Mouse (Mus musculus) heart, embryonic 13.5 days (tissue): ENCODE data around the gene Diras1. TPM values are rescaled to one million over a fixed set of nuclear protein-coding genes. Genes with fewer than 3 reads are reported as not detected.

Source experiments
- ATAC-seq: fragments of 200-750 bp; cut with Nextera tagmentation; 2 replicates; pipeline ENCODE4 v1.8.0; 2017; ENCODE audit warnings: moderate TSS enrichment; ENCODE audit not compliant: insufficient number of reproducible peaks, low FRiP score, low TSS enrichment; ENCODE audit errors: extremely low read depth
- H3K27ac ChIP-seq: fragments of 300-500 bp; sonication (generic); replicated peaks from 2 replicates; pipeline ENCODE4 v1.5.1; 2015; ENCODE audit warnings: moderate library complexity, mild to moderate bottlenecking, inconsistent platforms
- H3K27me3 ChIP-seq: fragments of 300-500 bp; sonication (generic); replicated peaks from 2 replicates; pipeline ENCODE4 v1.6.1; 2015; ENCODE audit warnings: mild to moderate bottlenecking, inconsistent platforms
- H3K36me3 ChIP-seq: fragments of 300-500 bp; sonication (generic); 2 replicates; pipeline ENCODE4 v1.6.1; 2015; ENCODE audit warnings: mild to moderate bottlenecking, inconsistent platforms
- H3K4me1 ChIP-seq: fragments of 300-500 bp; sonication (generic); 2 replicates; pipeline ENCODE4 v1.6.1; 2015; ENCODE audit warnings: inconsistent platforms
- H3K4me2 ChIP-seq: fragments of 300-500 bp; sonication (generic); 2 replicates; pipeline ENCODE4 v1.6.1; 2015; ENCODE audit warnings: inconsistent platforms, mild to moderate bottlenecking, moderate library complexity
- H3K4me3 ChIP-seq: fragments of 300-500 bp; sonication (generic); 2 replicates; pipeline ENCODE4 v1.5.1; 2015; ENCODE audit warnings: moderate library complexity, mild to moderate bottlenecking, inconsistent platforms
- H3K9ac ChIP-seq: fragments of 300-500 bp; sonication (generic); 2 replicates; pipeline ENCODE4 v1.6.1; 2015; ENCODE audit warnings: inconsistent platforms, mild to moderate bottlenecking, moderate library complexity
- H3K9me3 ChIP-seq: fragments of 300-500 bp; sonication (generic); 2 replicates; pipeline ENCODE4 v1.6.1; 2016; ENCODE audit warnings: inconsistent platforms
- WGBS: fragments of 180-500 bp; shearing (Covaris S2); methylation state at CpG from one replicate; pipeline ENCODE4 v1.1.7; 2015; ENCODE audit warnings: mixed read lengths; 5-methylcytosine and 5-hydroxymethylcytosine counted together
- polyA plus RNA-seq: library from polyadenylated mRNA; unstranded; fragments of >200 nt; fragmentation: Nextera tagmentation; extraction: Ambion mirVana; gene quantifications from 2 replicates; pipeline ENCODE4 v1.2.1, GENCODE M21; 2015

The Diras1 gene
- polyA plus RNA-seq, 1 experiment from 2014 or later: 0.07 TPM

DNA sequence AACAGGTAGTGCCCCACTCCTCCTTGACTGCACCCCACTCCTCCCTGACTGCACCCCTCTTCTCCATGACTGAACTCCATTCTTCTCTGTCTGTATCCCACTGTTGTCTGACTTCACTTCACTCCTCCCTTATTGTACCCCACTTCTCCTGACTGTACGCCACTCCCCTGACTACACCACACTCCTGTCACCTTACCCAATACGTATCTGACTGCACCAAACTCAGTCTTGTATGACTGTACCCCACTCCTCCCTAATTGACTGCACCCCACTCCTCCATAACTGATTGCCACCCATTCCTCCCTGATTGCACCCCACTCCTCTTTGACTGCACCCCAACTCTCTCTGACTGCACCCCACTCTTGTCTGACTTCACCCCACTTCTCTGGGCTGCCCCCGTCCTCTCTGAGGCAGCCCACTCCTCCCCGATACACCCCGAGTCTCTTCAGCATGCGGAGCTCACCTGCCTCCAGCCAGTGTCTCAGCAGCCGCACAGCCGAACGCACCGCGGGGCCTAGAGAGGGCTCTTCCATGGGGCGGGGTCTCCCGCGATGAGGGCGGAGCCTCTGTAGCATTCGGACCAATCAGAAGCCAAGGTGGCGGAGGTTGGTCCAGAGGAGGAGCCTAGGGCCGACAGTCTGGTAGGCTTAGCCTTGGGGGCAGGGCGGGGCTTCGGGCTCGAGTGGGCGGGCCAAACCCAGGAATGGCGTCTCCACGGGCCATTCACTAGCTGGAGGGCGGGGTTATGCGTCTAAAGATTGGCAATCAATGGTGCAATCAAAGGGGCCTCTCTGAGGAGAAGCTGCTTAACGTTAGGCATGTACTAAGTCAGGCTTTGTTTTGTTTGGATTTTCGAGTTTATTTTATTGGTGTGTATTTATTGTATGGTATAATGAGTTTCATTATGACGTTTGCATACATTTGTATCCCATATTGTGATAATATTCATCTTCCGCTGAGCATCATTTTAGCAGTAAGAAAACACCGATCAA, 10.8 kb downstream of the Diras1 start, which contains the start of gene Gng7:
Gene Gng7, minus strand, starts transcription at position 553 of the 992 bp plus-strand sequence.
- Histone ChIP-seq H3K36me3 (no peaks in the 10 kb centered on the region), H3K4me3 (peak within 1 kb of the TSS; percentile 35), H3K27ac (no peak within 1 kb of the TSS), H3K4me1 (peaks cover 5% of the 10 kb centered on the region), H3K9me3 (no peaks in the 10 kb centered on the region), H3K9ac (peak within 1 kb of the TSS; percentile 61), H3K4me2 (peak within 1 kb of the TSS; percentile 61), H3K27me3 (peaks cover 24% of the 10 kb centered on the region; the same call in 1 of the 2 replicates)
- 11% methylated on average over 31 of the region's 31 CpGs for WGBS
- peak; percentile 80 for ATAC-seq

DNA sequence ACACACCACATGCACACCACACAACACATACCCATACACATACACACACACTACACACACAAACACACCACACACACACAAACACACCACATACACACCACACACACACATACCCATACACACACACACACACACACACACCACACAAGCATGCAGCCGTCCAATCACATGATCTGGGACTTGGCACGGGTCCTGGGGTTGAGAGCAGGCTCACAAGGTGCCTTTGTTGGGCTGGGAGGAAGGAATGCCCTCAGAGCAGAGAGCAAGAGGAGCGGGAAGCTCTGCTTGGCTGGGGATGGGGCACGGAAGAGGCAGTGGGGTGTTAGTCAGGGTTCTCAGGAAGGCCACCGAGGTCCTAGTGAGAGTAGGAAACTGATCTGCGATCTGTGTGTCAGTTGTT, 14.6 kb downstream of the Diras1 start:
- H3K27me3 ChIP-seq: peaks cover 21% of the 10 kb centered on the region; the same call in 1 of the 2 replicates
- H3K36me3 ChIP-seq: no peaks in the 10 kb centered on the region
- ATAC-seq: no peak
- H3K9ac ChIP-seq: peak overlapping the region; percentile 30; the same call in 1 of the 2 replicates
- H3K4me2 ChIP-seq: no peak overlapping the region
- no peaks in the 10 kb centered on the region for H3K9me3 ChIP-seq
- peaks cover 5% of the 10 kb centered on the region for H3K4me1 ChIP-seq
- H3K4me3 ChIP-seq: no peak overlapping the region
- WGBS: 41% methylated on average over 6 of the region's 6 CpGs
- H3K27ac ChIP-seq: no peak overlapping the region

DNA sequence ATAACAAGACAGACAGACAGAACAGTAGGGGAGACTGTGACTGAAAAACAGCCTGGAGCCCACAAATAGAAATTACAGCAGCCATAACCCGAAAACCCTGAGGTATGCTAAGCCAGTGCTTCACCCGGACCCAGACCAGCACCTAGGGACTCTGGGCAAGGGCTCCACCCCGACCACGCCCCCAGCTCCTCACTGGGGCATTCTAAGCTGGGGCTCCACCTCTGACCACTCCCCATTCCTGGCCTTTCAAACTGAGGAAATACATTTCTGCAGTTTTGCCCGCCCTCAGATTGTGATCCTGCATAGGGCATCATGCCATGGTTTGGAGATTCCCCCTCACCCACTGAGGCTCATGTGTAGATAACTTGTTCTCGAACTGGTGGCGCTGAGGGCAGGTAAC, 18.2 kb downstream of the Diras1 start:
- Histone ChIP-seq H3K27me3 (peaks cover 4% of the 10 kb centered on the region; the same call in 1 of the 2 replicates), H3K4me3 (no peak overlapping the region), H3K4me2 (no peak overlapping the region), H3K36me3 (no peaks in the 10 kb centered on the region), H3K4me1 (no peaks in the 10 kb centered on the region), H3K27ac (no peak overlapping the region), H3K9me3 (no peaks in the 10 kb centered on the region), H3K9ac (no peak overlapping the region)
- no peak for ATAC-seq
- WGBS: 32% methylated on average over 7 of the region's 7 CpGs

DNA sequence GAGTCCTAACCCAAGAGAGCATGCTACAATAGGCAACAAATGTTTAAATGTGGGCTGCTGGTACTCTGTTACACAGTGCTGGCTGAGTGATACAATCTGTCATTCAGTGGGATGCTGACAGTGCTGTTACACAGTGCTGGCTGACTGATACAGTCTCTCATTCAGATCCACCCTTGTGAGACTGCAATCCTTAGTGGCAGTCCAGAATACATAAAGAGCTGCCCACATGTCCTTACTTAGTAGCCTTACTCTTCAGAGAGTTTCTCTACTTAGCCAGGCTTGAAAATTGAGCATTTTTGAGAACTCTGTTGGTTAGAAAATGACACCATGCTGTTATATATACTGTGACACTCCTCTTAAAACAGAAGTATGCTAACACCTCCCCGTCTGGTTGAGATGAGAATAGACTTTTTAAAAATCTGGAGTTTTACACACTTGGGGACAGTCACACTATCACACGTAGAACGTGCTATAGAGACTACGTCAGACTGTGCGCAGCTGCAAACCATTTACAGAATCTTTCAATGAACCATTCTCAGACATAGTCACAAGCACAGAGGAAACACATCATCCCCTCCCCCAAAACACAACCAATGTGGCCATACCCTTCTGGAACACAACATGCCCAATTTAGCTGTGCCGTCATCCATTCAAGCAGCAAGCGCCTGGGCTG, 19.3 kb downstream of the Diras1 start:
- no peak overlapping the region for H3K4me2 ChIP-seq
- H3K4me3 ChIP-seq: no peak overlapping the region
- H3K27me3 ChIP-seq: peaks cover 9% of the 10 kb centered on the region
- no peak for ATAC-seq
- H3K36me3 ChIP-seq: no peaks in the 10 kb centered on the region
- H3K4me1 ChIP-seq: peaks cover 6% of the 10 kb centered on the region
- 85% methylated on average over 7 of the region's 7 CpGs for WGBS
- no peaks in the 10 kb centered on the region for H3K9me3 ChIP-seq
- H3K27ac ChIP-seq: no peak overlapping the region
- no peak overlapping the region for H3K9ac ChIP-seq

DNA sequence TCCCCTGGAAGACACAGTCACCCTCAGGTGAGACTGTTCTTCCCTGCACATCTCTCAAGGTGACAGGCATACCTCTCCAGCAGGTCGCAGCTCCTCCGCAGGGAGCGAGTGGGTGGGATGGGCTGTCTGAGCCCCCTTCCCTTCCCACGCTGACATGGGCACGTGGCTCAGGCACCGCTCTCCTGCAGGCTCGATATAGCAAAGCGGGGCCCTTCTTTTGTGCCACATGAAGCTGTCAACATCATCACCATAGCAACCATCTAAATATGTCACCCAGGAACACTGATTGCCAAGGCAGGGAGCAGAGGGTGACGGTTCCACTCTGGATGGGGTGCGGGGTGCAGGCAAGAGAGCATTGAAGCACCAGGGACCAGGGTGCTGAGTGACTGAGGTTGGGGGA, 24.3 kb downstream of the Diras1 start:
- ATAC-seq: no peak
- Histone ChIP-seq H3K27ac (no peak overlapping the region), H3K4me3 (no peak overlapping the region), H3K4me1 (peaks cover 22% of the 10 kb centered on the region), H3K27me3 (peaks cover 54% of the 10 kb centered on the region), H3K9me3 (no peaks in the 10 kb centered on the region; the same call in 1 of the 2 replicates), H3K9ac (0 out of 2 replicates have a peak overlapping the region, but pooled peaks have one; percentile 44), H3K4me2 (0 out of 2 replicates have a peak overlapping the region, but pooled peaks have one; percentile 5), H3K36me3 (no peaks in the 10 kb centered on the region)
- 48% methylated on average over 10 of the region's 10 CpGs for WGBS

DNA sequence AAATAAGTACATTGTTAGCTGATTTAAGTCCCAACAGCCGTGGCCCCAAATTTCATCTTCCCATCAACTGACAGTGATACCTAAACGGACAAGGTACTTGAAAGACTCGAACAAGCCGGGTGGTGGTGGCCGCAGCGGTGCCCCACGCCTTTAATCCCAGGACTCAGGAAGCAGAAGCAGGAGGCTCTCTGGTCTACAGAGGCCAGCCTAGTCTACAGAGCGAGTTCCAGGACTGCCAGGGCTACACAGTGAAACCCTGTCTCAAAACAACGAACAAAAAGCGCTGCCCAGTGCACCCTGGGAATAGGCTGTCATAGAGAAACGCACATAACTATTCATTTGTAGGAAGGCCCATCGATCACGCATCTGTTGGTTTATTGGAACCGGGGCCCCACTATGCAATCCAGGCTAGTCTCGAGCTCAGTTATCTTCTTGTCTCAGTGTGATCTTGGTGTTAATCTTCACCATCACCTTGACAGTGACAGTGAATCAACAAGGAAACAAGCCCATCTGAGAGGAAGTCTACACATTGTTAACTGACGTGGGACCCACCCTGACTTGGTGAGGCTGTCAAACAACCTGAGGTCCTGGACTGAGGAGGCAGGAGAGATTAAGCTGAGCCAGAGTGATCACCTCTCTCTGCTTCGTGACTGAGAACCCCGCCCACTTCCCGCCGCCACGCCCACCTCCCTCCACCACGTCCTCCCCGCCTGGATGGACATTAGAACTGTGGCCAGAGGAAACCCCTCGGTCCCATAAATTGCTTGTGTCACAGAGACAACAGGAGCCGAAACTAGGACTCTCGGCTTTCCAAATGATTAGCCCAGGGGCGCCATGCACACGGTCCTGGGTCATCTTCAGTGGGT, 25.0 kb downstream of the Diras1 start:
- Histone ChIP-seq H3K4me3 (no peak overlapping the region), H3K36me3 (no peaks in the 10 kb centered on the region), H3K9ac (0 out of 2 replicates have a peak overlapping the region, but pooled peaks have one; percentile 14), H3K27me3 (peaks cover 54% of the 10 kb centered on the region), H3K27ac (no peak overlapping the region), H3K9me3 (no peaks in the 10 kb centered on the region; the same call in 1 of the 2 replicates), H3K4me1 (peaks cover 22% of the 10 kb centered on the region), H3K4me2 (0 out of 2 replicates have a peak overlapping the region, but pooled peaks have one; percentile 5)
- WGBS: 42% methylated on average over 28 of the region's 28 CpGs
- ATAC-seq: no peak

DNA sequence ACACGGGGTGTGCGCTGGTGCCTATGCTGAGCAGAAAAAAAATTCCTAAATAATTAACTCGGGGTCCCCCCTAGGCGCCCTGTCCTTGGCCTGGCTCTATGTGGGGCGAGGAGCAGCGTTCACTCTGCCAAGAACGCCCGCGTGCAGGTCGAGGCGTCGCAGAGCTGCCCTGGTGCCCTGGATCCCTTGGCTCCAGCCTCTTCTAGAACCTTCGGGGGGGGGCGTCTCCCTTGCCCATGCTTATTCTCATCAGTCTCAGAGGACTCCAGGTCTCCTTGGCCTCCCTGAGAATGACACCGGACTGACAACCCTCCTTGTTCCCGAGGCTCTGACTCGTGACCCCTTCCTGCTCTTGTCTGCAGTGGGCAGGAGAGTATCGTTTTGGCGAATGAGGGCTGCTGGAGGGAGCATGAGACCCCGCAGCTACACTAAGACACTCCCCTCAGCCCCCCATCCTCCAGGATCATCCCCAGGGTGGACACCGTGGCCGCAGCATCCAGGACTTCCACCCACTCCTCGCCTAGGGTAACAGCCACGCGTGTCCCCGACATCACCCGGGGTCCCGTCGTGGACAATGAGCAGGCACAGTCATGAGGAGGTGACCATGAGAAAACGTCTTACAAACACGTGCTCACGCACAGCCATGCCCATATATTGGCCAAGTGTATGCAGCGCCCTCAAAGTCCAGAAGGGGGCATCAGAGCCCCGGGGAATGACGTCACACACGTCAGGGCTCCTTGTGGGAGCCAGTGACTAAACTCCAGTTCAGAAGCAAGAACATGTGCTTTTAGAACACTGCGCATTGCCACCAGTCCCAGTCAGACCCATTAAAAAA, 25.9 kb downstream of the Diras1 start:
- WGBS: 27% methylated on average over 37 of the region's 37 CpGs
- H3K4me3 ChIP-seq: no peak overlapping the region
- no peak overlapping the region for H3K9ac ChIP-seq
- H3K27ac ChIP-seq: no peak overlapping the region
- H3K36me3 ChIP-seq: no peaks in the 10 kb centered on the region
- no peak overlapping the region for H3K4me2 ChIP-seq
- peaks cover 60% of the 10 kb centered on the region for H3K27me3 ChIP-seq
- H3K9me3 ChIP-seq: no peaks in the 10 kb centered on the region; the same call in 1 of the 2 replicates
- H3K4me1 ChIP-seq: peaks cover 27% of the 10 kb centered on the region
- no peak for ATAC-seq

DNA sequence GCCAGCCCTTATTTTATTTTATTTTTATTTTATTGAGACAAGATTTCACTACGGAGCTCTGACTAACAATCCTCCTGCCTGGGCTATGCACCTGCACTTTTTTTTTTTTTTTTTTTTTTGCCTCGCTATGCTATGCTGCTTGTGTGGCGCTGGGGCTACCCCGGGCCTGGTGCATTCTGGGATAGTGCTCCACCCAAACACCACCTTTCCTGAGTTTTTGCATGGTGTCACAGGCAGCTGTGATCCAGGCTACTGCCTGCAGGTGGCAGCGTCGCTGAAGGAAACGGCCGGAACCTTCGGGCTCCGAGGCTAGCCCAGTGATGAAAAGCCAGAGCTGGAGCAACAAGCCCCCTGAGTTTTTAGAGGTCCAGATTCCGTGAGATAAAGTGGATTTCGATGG, 26.7 kb downstream of the Diras1 start:
- no peak for ATAC-seq
- H3K4me2 ChIP-seq: no peak overlapping the region
- H3K27me3 ChIP-seq: peaks cover 65% of the 10 kb centered on the region
- no peaks in the 10 kb centered on the region for H3K36me3 ChIP-seq
- H3K9ac ChIP-seq: no peak overlapping the region
- H3K4me1 ChIP-seq: peaks cover 30% of the 10 kb centered on the region
- H3K9me3 ChIP-seq: no peaks in the 10 kb centered on the region; the same call in 1 of the 2 replicates
- H3K4me3 ChIP-seq: no peak overlapping the region
- H3K27ac ChIP-seq: no peak overlapping the region
- 11% methylated on average over 12 of the region's 12 CpGs for WGBS

DNA sequence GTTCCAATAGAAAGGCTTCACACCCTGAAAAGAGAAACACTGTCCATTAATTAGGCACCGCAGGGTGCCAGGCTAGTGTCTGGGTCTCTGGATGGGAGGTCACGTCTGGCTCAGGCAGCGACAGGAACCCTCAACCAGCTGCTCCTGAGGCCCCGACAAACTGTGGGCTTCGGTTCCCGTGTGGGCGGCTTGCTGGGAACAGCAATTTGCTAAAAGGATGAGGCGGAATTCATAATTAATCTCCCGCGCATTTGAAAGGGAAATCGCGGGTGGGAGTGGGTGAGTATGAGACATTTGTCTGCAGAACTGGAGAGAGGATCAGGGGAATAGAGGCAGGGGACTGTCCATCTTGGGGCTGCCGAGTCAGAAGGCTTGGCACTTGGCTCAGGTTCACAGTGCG, 27.4 kb downstream of the Diras1 start:
- Histone ChIP-seq H3K4me3 (no peak overlapping the region), H3K36me3 (no peaks in the 10 kb centered on the region), H3K27ac (no peak overlapping the region), H3K9ac (no peak overlapping the region), H3K4me2 (no peak overlapping the region), H3K9me3 (no peaks in the 10 kb centered on the region; the same call in 1 of the 2 replicates), H3K27me3 (peaks cover 73% of the 10 kb centered on the region), H3K4me1 (peaks cover 30% of the 10 kb centered on the region)
- ATAC-seq: no peak
- WGBS: 36% methylated on average over 14 of the region's 14 CpGs

DNA sequence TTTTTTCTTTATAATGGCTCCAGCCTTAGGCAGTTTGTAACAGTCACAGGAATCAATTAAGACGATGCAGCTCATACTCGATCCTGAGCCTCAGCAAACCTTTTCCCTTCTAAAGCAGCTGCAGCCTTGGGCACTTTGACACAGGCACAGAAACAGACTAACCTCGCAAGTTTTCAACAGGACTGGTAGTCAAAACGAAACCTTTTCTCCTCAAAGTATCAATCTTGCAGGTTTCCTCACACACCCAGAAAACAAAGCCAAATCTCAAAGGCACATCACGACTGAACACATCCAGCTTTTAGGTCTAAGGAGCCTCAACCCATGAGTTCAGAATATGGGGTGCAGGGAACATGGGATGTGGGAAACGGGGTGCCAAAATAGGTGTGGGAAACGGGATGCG, 28.1 kb downstream of the Diras1 start:
- Histone ChIP-seq H3K4me3 (no peak overlapping the region), H3K9me3 (no peaks in the 10 kb centered on the region; the same call in 1 of the 2 replicates), H3K27me3 (peaks cover 79% of the 10 kb centered on the region), H3K4me1 (peaks cover 30% of the 10 kb centered on the region), H3K4me2 (no peak overlapping the region), H3K36me3 (no peaks in the 10 kb centered on the region), H3K9ac (no peak overlapping the region), H3K27ac (no peak overlapping the region)
- 75% methylated on average over 8 of the region's 8 CpGs for WGBS
- ATAC-seq: no peak
